Mouse (Mus musculus): ENCODE results near the gene Slc45a3. TPM values are rescaled to one million over a fixed set of nuclear protein-coding genes. Genes with fewer than 3 reads are reported as not detected.

Slc45a3 gene
- polyA plus RNA-seq, 1 experiment, result 1.7 TPM

GRCm38 (mm10) chr1:131941501-131941900, 21.3 kb upstream of the Slc45a3 start:
- no peak overlapping the region for H3K4me3 ChIP-seq (replicated peaks; ENCODE audit: control insufficient read depth, low read depth, low read length)
- 95% methylated on average over 1 of the region's 1 CpGs for WGBS
- no peaks in the 10 kb centered on the region; the same call in 1 of the 2 replicates for H3K4me1 ChIP-seq (ENCODE audit: control insufficient read depth, insufficient read depth, low read length)
- TF ChIP-seq POLR2A (IDR thresholded peaks at IDR 0.05; ENCODE audit: borderline replicate concordance, control insufficient read depth, low read depth, low read length), result no peak
- TF ChIP-seq CTCF (IDR thresholded peaks at IDR 0.05; ENCODE audit: control insufficient read depth, insufficient read depth, low read length), result no peak
- no peak overlapping the region for H3K27ac ChIP-seq (ENCODE audit: control insufficient read depth, insufficient read depth, low read depth, low read length, poor library complexity)

GRCm38 (mm10) chr1:131942621-131943590, 19.9 kb upstream of the Slc45a3 start:
- no peak overlapping the region for H3K27ac ChIP-seq (ENCODE audit: control insufficient read depth, insufficient read depth, low read depth, low read length, poor library complexity)
- TF ChIP-seq CTCF (IDR thresholded peaks at IDR 0.05; ENCODE audit: control insufficient read depth, insufficient read depth, low read length) (no peak), POLR2A (IDR thresholded peaks at IDR 0.05; ENCODE audit: borderline replicate concordance, control insufficient read depth, low read depth, low read length) (no peak)

GRCm38 (mm10) chr1:131945674-131946440, 16.9 kb upstream of the Slc45a3 start:
- H3K4me1 ChIP-seq (ENCODE audit: control insufficient read depth, insufficient read depth, low read length), result no peaks in the 10 kb centered on the region; the same call in 1 of the 2 replicates
- H3K4me3 ChIP-seq (replicated peaks; ENCODE audit: control insufficient read depth, low read depth, low read length), result no peak overlapping the region
- H3K27ac ChIP-seq (ENCODE audit: control insufficient read depth, insufficient read depth, low read depth, low read length, poor library complexity), result no peak overlapping the region
- WGBS, result 48% methylated on average over 10 of the region's 10 CpGs
- TF ChIP-seq CTCF (IDR thresholded peaks at IDR 0.05; ENCODE audit: control insufficient read depth, insufficient read depth, low read length), result no peak
- TF ChIP-seq POLR2A (IDR thresholded peaks at IDR 0.05; ENCODE audit: borderline replicate concordance, control insufficient read depth, low read depth, low read length), result no peak

More at GRCm38 (mm10) chr1:131942621-131943590, 19.9 kb upstream of the Slc45a3 start:
- Histone ChIP-seq H3K4me3 (replicated peaks; ENCODE audit: control insufficient read depth, low read depth, low read length) (no peak overlapping the region), H3K4me1 (ENCODE audit: control insufficient read depth, insufficient read depth, low read length) (no peaks in the 10 kb centered on the region; the same call in 1 of the 2 replicates)
- WGBS, result 32% methylated on average over 16 of the region's 16 CpGs

- Histone ChIP-seq H3K4me1 (ENCODE audit: control insufficient read depth, insufficient read depth, low read length) (no peaks in the 10 kb centered on the region; the same call in 1 of the 2 replicates), H3K27ac (ENCODE audit: control insufficient read depth, insufficient read depth, low read depth, low read length, poor library complexity) (no peak overlapping the region; the same call in 1 of the 2 replicates), H3K4me3 (replicated peaks; ENCODE audit: control insufficient read depth, low read depth, low read length) (no peak overlapping the region)
- 69% methylated on average over 11 of the region's 11 CpGs for WGBS
- no peak for TF ChIP-seq CTCF (IDR thresholded peaks at IDR 0.05; ENCODE audit: control insufficient read depth, insufficient read depth, low read length)
- TF ChIP-seq POLR2A (IDR thresholded peaks at IDR 0.05; ENCODE audit: borderline replicate concordance, control insufficient read depth, low read depth, low read length), result no peak
Observed at GRCm38 (mm10) chr1:131946462-131947215, 16.1 kb upstream of the Slc45a3 start.

DNA sequence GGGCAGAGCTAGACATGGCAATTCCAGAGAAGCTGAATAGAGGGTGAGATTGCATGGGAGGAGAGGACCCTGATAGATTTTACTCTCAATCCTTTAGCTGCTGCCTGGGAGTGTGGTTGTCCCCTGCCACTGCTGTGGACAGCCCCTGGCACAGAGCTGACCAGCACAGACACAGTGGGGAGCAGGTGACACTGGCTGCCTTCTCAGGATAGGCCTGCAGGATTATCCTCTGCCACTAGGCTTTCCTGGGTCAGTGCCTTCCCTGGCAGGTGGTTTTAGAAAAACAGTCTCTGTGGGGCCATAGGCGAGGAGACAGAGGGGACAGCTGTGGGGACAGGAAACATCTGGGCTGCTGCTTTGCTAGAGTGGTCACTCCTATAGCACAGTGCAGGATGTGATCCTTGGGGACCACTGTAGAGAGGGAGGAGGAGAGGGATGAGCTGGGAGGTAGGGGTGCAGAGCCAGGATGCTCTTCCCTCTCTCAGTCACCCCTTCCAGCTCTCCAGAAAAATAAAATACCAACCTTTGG, 14.7 kb upstream of the Slc45a3 start:
- Histone ChIP-seq H3K4me3 (replicated peaks; ENCODE audit: control insufficient read depth, low read depth, low read length) (no peak overlapping the region), H3K27ac (ENCODE audit: control insufficient read depth, insufficient read depth, low read depth, low read length, poor library complexity) (no peak overlapping the region), H3K4me1 (ENCODE audit: control insufficient read depth, insufficient read depth, low read length) (no peaks in the 10 kb centered on the region; the same call in 1 of the 2 replicates)
- WGBS, result 20% methylated on average over 1 of the region's 1 CpGs
- no peak for TF ChIP-seq POLR2A (IDR thresholded peaks at IDR 0.05; ENCODE audit: borderline replicate concordance, control insufficient read depth, low read depth, low read length)
- no peak for TF ChIP-seq CTCF (IDR thresholded peaks at IDR 0.05; ENCODE audit: control insufficient read depth, insufficient read depth, low read length)

GRCm38 (mm10) chr1:131954242-131954865, 8.4 kb upstream of the Slc45a3 start:
- H3K27ac ChIP-seq (ENCODE audit: control insufficient read depth, insufficient read depth, low read depth, low read length, poor library complexity), result no peak overlapping the region
- TF ChIP-seq POLR2A (IDR thresholded peaks at IDR 0.05; ENCODE audit: borderline replicate concordance, control insufficient read depth, low read depth, low read length), result no peak
- no peak for TF ChIP-seq CTCF (IDR thresholded peaks at IDR 0.05; ENCODE audit: control insufficient read depth, insufficient read depth, low read length)
- H3K4me3 ChIP-seq (replicated peaks; ENCODE audit: control insufficient read depth, low read depth, low read length), result no peak overlapping the region
- H3K4me1 ChIP-seq (ENCODE audit: control insufficient read depth, insufficient read depth, low read length), result no peaks in the 10 kb centered on the region; the same call in 1 of the 2 replicates
- 35% methylated on average over 12 of the region's 12 CpGs for WGBS

DNA sequence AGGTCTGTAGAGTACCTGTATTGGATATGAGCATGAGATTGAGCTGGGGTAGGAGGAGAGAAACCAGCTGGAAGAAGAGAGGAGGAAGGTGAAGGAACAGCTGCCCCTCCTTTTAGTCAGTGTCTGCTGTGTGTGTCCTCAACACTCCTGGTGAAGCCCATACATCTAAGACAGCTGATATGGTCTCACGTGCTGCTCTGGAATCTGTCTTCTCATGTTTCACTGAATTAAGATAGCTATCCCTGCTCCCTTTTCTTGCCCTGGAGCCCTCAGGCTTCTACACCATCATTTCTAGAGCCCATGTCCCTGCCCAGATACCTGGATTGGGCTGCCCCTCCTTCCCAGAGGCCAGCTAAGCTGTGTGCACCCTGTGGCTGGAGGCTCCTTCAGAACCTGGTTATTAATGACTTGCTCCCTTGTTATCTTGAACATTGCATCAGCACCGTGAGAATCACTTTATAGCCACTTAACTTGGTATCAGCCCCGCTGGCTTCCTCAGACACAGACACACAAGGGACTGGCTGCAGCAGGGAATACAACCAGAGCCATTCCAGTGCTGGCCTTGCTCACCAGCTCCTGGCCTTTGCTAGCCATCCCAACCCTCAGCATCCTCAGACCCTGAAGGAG, 7.5 kb upstream of the Slc45a3 start:
- H3K4me3 ChIP-seq (replicated peaks; ENCODE audit: control insufficient read depth, low read depth, low read length), result no peak overlapping the region
- TF ChIP-seq CTCF (IDR thresholded peaks at IDR 0.05; ENCODE audit: control insufficient read depth, insufficient read depth, low read length) (no peak), POLR2A (IDR thresholded peaks at IDR 0.05; ENCODE audit: borderline replicate concordance, control insufficient read depth, low read depth, low read length) (no peak)
- H3K4me1 ChIP-seq (ENCODE audit: control insufficient read depth, insufficient read depth, low read length), result no peaks in the 10 kb centered on the region; the same call in 1 of the 2 replicates
- no peak overlapping the region for H3K27ac ChIP-seq (ENCODE audit: control insufficient read depth, insufficient read depth, low read depth, low read length, poor library complexity)
- 61% methylated on average over 3 of the region's 3 CpGs for WGBS

Data from bone marrow, adult 2 months (tissue).